Mouse (Mus musculus) liver, embryonic 11.5 days (tissue): Measurements from ENCODE around the gene Magi1. TPM values are rescaled to one million over a fixed set of nuclear protein-coding genes. Genes with fewer than 3 reads are reported as not detected.

Experiments used
- ATAC-seq: fragments of 200-750 bp; cut with Nextera tagmentation; replicated peaks from 2 replicates; pipeline ENCODE4 v1.8.0; 2017; ENCODE audit warnings: moderate number of reproducible peaks, mild to moderate bottlenecking, moderate TSS enrichment, moderate library complexity; ENCODE audit not compliant: low FRiP score
- DNase-seq: peaks from one replicate; pipeline ENCODE4 v3.0.0-alpha.2; 2017; ENCODE audit warnings: low spot score
- H3K27ac ChIP-seq: fragments of 300-500 bp; sonication (generic); 2 replicates; pipeline ENCODE4 v1.5.1; 2014; ENCODE audit warnings: mild to moderate bottlenecking, low read depth, low read length, control low read depth
- H3K27me3 ChIP-seq: fragments of 300-500 bp; sonication (generic); replicated peaks from 2 replicates; pipeline ENCODE4 v1.6.1; 2014; ENCODE audit warnings: low read length, mixed read lengths; ENCODE audit not compliant: control insufficient read depth, insufficient read depth
- H3K36me3 ChIP-seq: fragments of 300-500 bp; sonication (generic); 2 replicates; pipeline ENCODE4 v1.6.1; 2014; ENCODE audit warnings: mild to moderate bottlenecking, low read length, moderate library complexity, mixed read lengths; ENCODE audit not compliant: control insufficient read depth, insufficient read depth
- H3K4me1 ChIP-seq: fragments of 300-500 bp; sonication (generic); replicated peaks from 2 replicates; pipeline ENCODE4 v1.6.1; 2014; ENCODE audit warnings: low read length, mixed read lengths; ENCODE audit not compliant: control insufficient read depth, insufficient read depth
- H3K4me2 ChIP-seq: fragments of 300-500 bp; sonication (generic); 2 replicates; pipeline ENCODE4 v1.6.1; 2014; ENCODE audit warnings: mild to moderate bottlenecking, control low read depth, moderate library complexity
- H3K4me3 ChIP-seq: fragments of 300-500 bp; sonication (generic); 2 replicates; pipeline ENCODE4 v1.5.1; 2014; ENCODE audit warnings: low read depth, low read length, control low read depth
- H3K9ac ChIP-seq: fragments of 300-500 bp; sonication (generic); 2 replicates; pipeline ENCODE4 v1.6.1; 2014; ENCODE audit warnings: low read depth, low read length, control low read depth
- H3K9me3 ChIP-seq: fragments of 300-500 bp; sonication (generic); 2 replicates; pipeline ENCODE4 v1.6.1; 2016; ENCODE audit warnings: low read length, inconsistent platforms, mixed read lengths; ENCODE audit not compliant: control insufficient read depth
- WGBS: fragments of 180-500 bp; shearing (Covaris S2); extraction: QIAGEN DNeasy Blood & Tissue Kit; methylation state at CpG from one replicate; pipeline ENCODE4 v1.1.7; 2014; 5-methylcytosine and 5-hydroxymethylcytosine counted together
- polyA plus RNA-seq: library from polyadenylated mRNA; unstranded; fragments of >200 nt; fragmentation: Nextera tagmentation; extraction: Ambion mirVana; gene quantifications from 2 replicates; pipeline ENCODE4 v1.2.1, GENCODE M21; 2014

Magi1 gene
- polyA plus RNA-seq, 1 experiment from 2014 or later = 4.6 TPM

DNA sequence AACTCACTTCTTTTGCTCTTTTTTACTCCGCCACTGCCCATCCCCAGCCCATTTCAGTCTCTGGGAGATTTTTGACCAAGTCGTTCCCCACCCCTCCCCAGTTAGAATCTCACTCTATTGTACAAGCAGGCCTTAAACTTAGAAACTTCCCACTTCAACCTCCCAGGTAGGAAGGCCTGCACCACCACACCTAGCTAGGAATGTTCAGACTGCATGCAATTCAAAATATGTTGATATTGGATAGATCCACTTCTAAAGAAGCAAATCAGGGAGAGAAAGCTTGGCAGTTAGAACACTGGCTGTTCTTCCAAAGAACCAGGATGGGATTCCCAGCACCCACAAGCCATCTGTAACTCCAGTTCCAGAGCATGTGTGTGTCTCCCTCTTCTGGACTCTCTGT is 81.8 kb downstream of the Magi1 start:
- Histone ChIP-seq H3K4me3 (no peak overlapping the region), H3K4me2 (no peak overlapping the region), H3K36me3 (no peaks in the 10 kb centered on the region), H3K27ac (no peak overlapping the region), H3K9ac (no peak overlapping the region), H3K9me3 (no peaks in the 10 kb centered on the region), H3K4me1 (peaks cover 10% of the 10 kb centered on the region), H3K27me3 (peaks cover 4% of the 10 kb centered on the region; the same call in 1 of the 2 replicates)
- DNase-seq (no peak), ATAC-seq (no peak)
- WGBS = 89% methylated on average over 2 of the region's 2 CpGs

DNA sequence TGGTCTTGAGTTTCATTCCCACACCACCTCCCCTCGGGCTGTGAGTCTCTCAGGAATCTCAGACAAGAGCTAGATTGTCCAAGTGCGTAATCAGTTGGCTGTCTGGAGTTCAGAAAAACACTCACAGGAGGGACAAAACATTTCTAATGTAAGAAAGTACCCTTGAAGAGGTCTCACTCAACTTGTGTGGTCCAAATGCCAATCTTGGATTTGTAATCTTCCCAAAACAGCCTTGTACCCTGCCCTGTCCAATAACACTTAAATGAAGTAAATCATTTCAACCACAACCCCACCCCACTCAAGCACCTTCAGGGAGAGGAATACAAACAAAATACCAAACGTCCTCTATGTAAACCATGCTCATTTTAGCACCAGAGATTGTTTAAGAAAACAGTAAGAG is 82.8 kb downstream of the Magi1 start:
- peaks cover 10% of the 10 kb centered on the region for H3K4me1 ChIP-seq
- H3K4me2 ChIP-seq = no peak overlapping the region
- DNase-seq (no peak), ATAC-seq (no peak)
- no peaks in the 10 kb centered on the region for H3K9me3 ChIP-seq
- no peak overlapping the region for H3K27ac ChIP-seq
- 56% methylated on average over 3 of the region's 3 CpGs for WGBS
- no peak overlapping the region for H3K9ac ChIP-seq
- H3K27me3 ChIP-seq = peaks cover 4% of the 10 kb centered on the region; the same call in 1 of the 2 replicates
- H3K4me3 ChIP-seq = no peak overlapping the region
- no peaks in the 10 kb centered on the region for H3K36me3 ChIP-seq

DNA sequence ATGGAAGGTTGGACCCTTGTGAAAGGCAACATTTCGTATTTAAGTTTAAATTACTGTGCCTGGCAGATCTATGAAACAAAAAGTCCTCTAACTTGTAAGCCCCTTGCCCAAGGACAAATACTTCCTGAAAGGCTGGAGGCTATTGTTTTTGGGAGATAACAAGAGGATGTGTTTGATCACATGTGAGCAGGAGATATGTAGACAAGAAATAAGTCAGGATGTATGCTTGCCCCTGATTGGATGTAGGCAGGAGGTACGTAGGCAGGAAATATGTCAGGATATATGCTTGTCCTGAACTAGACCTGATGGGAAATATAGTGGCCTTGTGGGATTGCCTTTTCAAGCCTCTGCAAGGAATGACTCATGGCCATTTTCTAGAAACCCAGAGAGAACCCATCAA is 84.0 kb downstream of the Magi1 start:
- whole genome bisulfite sequencing = 57% methylated on average over 2 of the region's 2 CpGs
- Histone ChIP-seq H3K4me1 (peaks cover 10% of the 10 kb centered on the region), H3K27ac (no peak overlapping the region), H3K36me3 (no peaks in the 10 kb centered on the region), H3K27me3 (peaks cover 4% of the 10 kb centered on the region; the same call in 1 of the 2 replicates), H3K4me3 (no peak overlapping the region), H3K4me2 (no peak overlapping the region), H3K9ac (no peak overlapping the region), H3K9me3 (no peaks in the 10 kb centered on the region)
- no peak for ATAC-seq
- no peak for DNase-seq

DNA sequence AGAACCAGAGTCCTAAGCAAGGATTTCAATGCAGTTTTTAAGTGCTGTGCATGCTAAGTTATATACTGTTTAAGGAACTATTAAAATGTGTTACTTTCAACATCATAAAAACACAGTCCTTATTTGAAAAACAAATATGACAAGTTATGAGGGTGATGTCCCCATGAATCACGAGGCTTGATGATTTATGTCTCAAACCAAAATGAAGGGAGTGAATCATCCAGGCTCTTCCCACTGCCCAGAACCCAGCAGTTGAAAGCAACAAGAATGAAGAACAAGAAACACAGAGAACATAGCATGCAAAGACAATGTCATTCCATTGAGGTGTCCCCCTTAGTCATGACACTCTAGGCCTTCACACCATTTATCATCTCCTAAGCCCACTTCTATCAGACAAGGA is 85.9 kb downstream of the Magi1 start:
- DNase-seq = no peak
- Histone ChIP-seq H3K27ac (no peak overlapping the region), H3K36me3 (no peaks in the 10 kb centered on the region), H3K4me2 (no peak overlapping the region), H3K4me3 (no peak overlapping the region), H3K27me3 (peaks cover 8% of the 10 kb centered on the region), H3K9ac (no peak overlapping the region), H3K4me1 (no peaks in the 10 kb centered on the region; the same call in 1 of the 2 replicates), H3K9me3 (no peaks in the 10 kb centered on the region)
- ATAC-seq = no peak
- 70% methylated on average over 1 of the region's 1 CpGs for WGBS

DNA sequence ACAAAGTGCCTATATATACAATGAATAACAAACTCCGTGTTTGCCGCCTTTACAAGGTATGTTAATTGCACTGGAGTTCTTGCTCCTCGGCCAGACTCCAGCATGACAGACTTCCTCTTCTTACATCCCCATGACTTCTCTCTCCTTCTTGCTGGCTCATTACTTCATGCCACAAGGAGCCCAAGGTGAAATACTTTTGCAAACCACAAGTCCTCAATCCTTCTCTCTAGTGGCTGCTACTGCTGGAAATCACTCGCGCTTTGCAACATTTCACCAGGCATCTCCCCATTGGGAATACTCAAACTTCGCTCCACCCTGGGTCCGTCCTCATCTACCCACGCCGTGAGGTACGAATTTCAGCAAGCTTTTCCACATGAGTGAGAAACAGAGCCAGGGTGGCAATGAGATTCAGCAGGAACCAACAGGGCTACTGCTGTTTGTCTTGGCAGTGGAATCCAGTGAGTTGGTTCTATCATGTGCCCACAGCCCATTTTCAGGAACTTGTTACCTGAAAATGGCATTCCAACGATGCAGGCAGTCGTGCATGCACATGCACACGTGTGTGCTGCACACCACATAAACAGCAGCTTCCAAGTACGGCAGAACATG is 88.3 kb downstream of the Magi1 start:
- H3K27ac ChIP-seq = no peak overlapping the region
- H3K9me3 ChIP-seq = no peaks in the 10 kb centered on the region
- H3K36me3 ChIP-seq = no peaks in the 10 kb centered on the region
- H3K4me1 ChIP-seq = no peaks in the 10 kb centered on the region
- no peak overlapping the region for H3K4me2 ChIP-seq
- ATAC-seq = no peak
- peaks cover 8% of the 10 kb centered on the region for H3K27me3 ChIP-seq
- H3K9ac ChIP-seq = no peak overlapping the region
- DNase-seq = no peak
- WGBS = 75% methylated on average over 14 of the region's 14 CpGs
- H3K4me3 ChIP-seq = no peak overlapping the region

DNA sequence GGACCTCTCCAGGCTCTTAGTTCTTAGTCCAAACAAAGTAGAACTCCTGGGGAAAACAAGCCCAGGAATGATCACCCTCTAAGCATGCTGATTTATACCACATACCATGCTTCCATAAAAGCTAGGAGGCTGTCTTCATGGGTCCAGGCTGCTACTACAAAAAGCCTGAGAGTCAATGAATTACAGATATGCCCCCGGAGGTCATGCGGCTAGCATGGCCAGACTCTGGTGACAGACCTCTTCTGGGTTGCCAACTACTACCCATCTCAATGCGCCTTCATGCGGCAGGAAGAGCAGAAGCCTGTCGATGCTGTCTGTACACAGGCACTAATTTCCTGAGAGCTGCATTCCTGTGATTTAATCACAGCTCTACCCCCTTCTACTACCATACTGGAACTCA is 92.9 kb downstream of the Magi1 start:
- H3K9ac ChIP-seq = no peak overlapping the region
- 75% methylated on average over 5 of the region's 5 CpGs for WGBS
- peaks cover 3% of the 10 kb centered on the region; the same call in 1 of the 2 replicates for H3K4me1 ChIP-seq

DNA sequence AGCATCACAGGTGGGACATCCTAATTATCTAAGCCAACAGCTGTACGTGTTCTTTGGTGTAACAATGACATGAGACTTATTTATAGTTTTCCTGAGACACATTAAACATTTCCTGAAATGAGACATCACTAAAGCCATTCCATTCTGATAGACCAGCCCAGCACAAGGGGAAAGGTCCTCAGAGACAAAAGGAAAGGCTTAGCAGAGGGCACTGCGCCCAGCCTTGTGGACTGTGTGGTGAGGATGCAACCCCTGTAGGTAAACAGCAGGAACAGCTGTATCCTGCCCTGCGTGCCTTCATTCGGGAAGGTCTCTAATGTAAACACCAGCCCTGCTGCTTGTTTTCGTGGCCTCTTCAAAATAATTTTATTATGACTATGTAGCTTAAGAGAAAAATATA is 94.3 kb downstream of the Magi1 start:
- Histone ChIP-seq H3K9me3 (no peaks in the 10 kb centered on the region), H3K4me3 (no peak overlapping the region), H3K27me3 (peaks cover 6% of the 10 kb centered on the region), H3K36me3 (no peaks in the 10 kb centered on the region), H3K9ac (no peak overlapping the region), H3K4me1 (peaks cover 3% of the 10 kb centered on the region; the same call in 1 of the 2 replicates), H3K4me2 (no peak overlapping the region), H3K27ac (no peak overlapping the region)
- DNase-seq (no peak), ATAC-seq (no peak)
- WGBS = 56% methylated on average over 5 of the region's 5 CpGs

More for the DNA sequence above, 92.9 kb downstream of the Magi1 start:
- Histone ChIP-seq H3K9me3 (no peaks in the 10 kb centered on the region), H3K4me2 (no peak overlapping the region), H3K36me3 (no peaks in the 10 kb centered on the region), H3K27ac (no peak overlapping the region), H3K4me3 (no peak overlapping the region), H3K27me3 (peaks cover 4% of the 10 kb centered on the region)
- DNase-seq (no peak), ATAC-seq (no peak)

DNA sequence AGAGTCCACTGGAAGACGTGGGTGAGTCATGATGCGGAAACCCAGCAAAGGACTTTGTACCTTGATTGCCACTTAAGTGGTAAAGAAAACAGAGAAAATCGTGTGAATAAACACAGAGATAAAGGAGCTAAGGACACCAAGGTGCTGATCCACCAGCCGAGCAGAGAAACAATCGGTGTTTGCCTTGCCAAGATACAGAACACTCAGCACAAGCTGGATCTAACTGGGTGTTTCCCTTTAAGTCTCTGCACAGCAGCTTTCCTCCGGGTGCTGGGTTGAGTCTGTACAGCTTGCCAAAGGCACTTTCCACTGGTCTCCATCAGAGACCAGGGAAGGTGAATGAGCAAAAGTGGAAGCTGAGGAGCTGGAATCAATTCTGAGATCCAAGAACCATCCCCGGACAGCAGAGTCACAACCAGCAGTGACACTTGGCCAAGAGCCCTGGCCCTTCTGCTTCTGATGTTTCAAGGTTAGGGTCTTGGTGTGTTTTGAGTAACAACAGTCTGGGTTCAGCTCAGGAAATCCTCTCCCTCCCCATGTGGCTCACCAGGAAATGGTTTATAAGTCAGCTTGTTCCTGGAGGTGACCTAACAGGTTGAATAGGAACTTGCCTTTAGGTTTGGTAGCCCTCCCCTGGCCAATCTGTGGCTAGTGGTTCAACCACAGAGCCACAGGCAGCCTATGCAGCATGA is 96.9 kb downstream of the Magi1 start:
- ATAC-seq (no peak), DNase-seq (no peak)
- H3K4me1 ChIP-seq = peaks cover 3% of the 10 kb centered on the region
- no peak overlapping the region for H3K4me2 ChIP-seq
- H3K27me3 ChIP-seq = peaks cover 3% of the 10 kb centered on the region; the same call in 1 of the 2 replicates
- H3K9me3 ChIP-seq = no peaks in the 10 kb centered on the region
- H3K4me3 ChIP-seq = no peak overlapping the region
- no peaks in the 10 kb centered on the region for H3K36me3 ChIP-seq
- no peak overlapping the region for H3K9ac ChIP-seq
- H3K27ac ChIP-seq = no peak overlapping the region
- WGBS = 37% methylated on average over 7 of the region's 7 CpGs

DNA sequence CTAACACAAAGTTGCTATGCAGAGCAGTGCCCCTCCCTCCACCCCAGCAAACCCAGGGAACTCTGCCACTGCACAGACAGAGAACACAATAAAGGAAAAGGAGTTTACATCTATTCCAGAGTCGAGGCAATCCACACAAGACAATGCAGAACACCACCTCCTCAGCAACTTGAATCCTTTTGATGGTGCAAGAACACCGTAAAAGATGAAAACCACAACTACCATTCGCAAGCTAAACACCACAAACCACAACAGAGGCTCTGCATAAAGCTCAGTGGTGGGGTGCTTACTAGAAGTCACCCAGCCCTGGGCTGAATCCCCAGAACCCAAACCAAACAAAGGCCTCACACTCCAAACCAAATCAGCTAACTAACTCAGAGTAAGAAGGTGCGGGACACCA is 99.4 kb downstream of the Magi1 start:
- no peak for DNase-seq
- H3K4me3 ChIP-seq = no peak overlapping the region
- H3K4me2 ChIP-seq = no peak overlapping the region
- no peak overlapping the region for H3K27ac ChIP-seq
- H3K36me3 ChIP-seq = no peaks in the 10 kb centered on the region
- H3K9ac ChIP-seq = no peak overlapping the region
- WGBS = 53% methylated on average over 4 of the region's 4 CpGs
- no peaks in the 10 kb centered on the region for H3K9me3 ChIP-seq
- ATAC-seq = no peak
- peaks cover 3% of the 10 kb centered on the region for H3K4me1 ChIP-seq
- H3K27me3 ChIP-seq = peaks cover 3% of the 10 kb centered on the region; the same call in 1 of the 2 replicates
